Mouse (Mus musculus): ENCODE results near the gene Usp2.

DNA sequence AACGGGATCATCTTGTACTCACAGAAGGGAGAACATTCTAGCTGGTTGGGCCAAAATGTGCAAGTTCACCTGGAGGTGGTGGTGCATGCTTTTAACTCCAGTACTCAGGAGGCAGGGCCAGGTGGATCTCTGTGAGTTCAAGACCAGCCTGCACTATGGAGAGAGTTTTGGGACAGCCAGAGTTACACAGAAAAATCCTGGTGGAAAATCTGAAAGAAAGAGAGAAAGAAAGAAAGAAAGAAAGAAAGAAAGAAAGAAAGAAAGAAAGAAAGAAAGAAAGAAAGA, 24.5 kb upstream of the Usp2 start:
- TF ChIP-seq CTCF (conservative IDR thresholded peaks at IDR 0.05; ENCODE audit: low read length) (no peak), NANOG (IDR thresholded peaks at IDR 0.05; ENCODE audit: borderline replicate concordance, low read length) (no peak)
